Mouse (Mus musculus) thymus, postnatal 10 days (tissue): Measurements from ENCODE around the gene Sh3d19.
A peak's percentile ranks its signal among the peaks of the same experiment; 100 is the strongest.
"Not testable (repeated sequence)": the region's sequence is repeated elsewhere in the genome, so short reads cannot be mapped to it uniquely, and the experiment has no call there.

ENCODE experiments used
- DNase-seq, 2 experiments: peaks; one replicate each; pipeline ENCODE4 v3.0.0; 2021; ENCODE audit warnings: low spot score in 2 of 2

Sh3d19 gene

DNA sequence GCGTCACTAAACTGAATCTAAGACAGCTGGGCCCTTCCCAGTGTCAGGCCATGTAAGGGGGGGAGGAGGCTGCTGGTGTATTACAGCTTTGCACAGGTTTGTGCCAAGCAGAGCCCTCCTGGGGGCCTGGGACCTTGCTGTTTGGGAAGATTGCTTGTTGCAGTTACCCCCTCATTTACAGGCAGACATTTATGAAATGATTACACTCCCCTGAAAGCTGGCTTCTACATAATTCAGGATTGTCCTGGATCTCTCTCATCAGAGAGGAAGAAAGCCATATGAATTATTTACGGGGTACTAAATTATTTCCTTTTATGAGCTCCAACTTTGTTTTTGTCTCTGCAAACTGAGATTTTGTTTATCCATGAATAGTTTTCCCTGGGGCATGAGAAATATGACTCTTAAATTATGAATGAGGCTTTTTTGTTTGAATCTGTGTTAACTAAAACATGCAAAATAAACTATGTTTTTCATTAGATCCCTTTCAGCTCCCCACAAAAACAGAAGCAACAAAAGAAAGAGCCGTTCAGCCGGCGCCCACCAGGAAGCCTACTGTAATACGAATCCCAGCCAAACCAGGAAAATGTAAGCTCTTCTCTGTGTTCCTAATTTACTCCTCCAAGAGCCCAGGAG lies 122.4 kb downstream of the Sh3d19 start:
- DNase-seq, result no peak

DNA sequence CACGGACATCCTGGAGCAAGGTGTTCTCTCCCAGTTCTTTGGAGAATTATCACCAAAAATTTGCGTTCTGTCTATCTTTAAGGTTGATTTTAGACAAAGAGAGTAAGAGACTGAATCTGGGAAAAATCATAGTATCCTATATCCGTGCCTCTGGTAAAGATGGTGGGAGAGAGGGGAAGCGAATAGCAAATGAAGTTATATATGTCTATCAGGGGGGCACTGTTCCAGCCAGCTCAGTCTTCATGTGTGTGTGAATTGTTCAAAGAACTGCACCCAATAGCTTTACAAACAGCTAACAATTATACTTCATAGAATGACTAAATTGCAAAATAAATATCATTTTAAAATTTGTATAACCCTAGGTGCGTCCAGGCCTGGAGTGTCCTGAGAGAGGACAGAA lies 123.0 kb downstream of the Sh3d19 start:
- DNase-seq, result no peak

DNA sequence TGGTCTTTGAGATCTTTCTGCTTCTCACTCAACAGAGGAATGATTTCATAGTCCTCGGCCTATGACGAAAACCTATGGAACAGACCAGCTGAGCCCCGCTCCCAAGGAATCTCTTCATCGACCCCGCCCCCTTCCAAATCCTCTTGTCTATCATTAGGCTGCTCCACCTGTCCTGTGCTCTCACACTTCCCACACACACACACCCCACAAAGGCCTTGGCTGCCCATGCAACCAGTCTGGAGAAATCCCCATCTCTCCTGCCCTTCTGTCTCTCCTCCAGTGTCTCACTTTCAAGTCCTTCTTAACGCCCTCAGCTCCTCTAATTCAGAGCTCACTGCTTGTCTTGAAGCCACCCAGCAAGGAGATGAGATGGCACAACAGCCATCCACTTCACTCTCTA lies 131.0 kb downstream of the Sh3d19 start:
- DNase-seq, result no peak

DNA sequence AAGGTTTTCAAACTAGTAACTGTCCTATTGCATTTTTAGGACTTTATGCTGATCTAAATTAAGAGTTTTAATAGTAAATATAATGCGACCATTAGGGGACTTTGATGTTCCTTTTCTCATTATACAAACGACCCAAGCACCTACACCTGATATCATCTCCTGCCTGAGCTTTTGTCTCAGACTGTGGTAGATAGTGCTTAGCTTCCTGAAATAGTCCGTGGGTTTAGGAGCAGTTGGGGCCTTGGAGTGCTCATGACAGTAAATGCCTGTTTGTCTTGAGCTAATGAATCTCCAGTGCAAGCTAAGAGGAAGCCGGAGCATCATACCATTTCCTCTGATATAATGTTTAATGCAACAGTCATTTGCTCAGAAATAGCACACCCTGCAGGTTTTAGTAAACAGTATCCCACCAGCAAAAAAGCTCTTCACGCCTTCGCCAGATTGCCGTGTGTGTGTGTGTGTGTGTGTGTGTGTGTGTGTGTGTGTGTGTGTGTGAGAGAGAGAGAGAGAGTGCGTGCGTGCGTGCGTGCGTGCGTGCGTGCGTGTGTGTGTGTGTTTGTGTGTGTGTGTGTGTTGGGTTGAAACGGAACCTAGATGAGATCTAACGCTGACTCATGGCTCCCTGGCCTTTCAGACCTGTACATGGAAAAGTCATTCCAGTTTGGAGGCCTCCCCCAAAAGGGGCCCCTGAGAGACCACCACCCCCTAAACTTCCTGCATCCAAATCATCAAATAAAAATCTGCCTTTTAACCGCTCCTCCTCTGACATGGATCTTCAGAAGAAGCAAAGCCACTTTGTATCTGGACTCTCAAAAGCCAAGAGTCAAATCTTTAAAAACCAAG lies 132.8 kb downstream of the Sh3d19 start:
- DNase-seq, result no peak

DNA sequence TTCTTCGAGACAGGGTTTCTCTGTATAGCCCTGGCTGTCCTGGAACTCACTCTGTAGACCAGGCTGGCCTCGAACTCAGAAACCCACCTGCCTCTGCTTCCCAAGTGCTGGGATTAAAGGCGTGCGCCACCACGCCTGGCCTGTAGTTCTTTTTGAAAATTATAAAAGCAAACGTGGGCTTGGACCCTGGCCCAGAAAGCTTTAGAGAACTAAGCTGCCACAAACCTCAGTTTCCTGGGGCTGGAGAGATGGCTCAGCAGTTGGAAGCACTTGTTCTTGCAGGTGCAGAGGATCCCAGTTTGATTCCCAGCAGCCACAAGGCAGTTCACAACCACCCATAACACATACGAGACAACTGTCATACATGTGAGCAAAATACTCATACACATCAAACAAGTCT lies 133.5 kb downstream of the Sh3d19 start:
- not testable (repeated sequence) for DNase-seq

DNA sequence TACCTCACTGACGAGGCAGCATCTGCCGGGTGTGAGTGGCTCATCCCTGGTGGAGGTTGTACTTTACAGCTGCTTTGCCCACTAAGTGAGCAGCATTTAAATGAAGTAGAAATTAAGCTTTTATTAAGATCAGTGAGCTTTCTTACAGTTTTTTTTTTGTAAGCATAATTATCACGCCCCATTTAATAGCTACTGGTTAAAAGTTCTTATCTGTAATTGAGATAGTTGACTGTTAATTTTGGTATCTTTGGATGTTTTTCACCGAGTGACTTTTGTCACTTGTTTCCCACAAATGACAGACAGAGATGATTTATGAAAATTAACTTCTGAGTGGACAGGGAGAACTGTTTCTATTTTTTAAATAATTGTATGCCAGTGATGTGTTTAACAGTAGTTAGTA lies 134.0 kb downstream of the Sh3d19 start:
- no peak for DNase-seq

DNA sequence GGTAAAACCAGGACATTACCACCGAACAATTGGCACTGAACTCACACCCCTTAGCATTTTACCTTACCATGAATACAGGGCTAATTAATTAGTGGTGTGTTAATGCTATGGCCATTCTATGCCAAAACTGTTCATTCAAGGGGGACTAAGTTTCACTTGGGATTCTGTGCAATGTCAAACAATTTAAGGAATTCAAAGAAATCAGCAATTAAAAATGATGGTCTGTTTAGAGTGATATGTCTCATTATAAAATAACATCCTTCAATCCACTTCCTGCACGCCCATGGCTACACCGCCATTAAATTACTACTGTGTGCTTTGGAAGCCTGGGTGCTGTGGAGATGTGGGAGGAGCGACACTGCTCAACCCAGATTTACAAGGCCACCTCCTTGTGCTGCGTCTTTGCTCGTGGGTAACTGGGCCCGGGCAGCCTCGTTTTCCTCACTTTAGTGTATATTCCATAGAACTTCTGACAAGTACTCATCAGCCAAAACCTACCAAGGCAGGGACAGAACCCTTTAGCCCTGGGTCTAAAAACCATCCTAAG lies 135.2 kb downstream of the Sh3d19 start:
- no peak for DNase-seq

DNA sequence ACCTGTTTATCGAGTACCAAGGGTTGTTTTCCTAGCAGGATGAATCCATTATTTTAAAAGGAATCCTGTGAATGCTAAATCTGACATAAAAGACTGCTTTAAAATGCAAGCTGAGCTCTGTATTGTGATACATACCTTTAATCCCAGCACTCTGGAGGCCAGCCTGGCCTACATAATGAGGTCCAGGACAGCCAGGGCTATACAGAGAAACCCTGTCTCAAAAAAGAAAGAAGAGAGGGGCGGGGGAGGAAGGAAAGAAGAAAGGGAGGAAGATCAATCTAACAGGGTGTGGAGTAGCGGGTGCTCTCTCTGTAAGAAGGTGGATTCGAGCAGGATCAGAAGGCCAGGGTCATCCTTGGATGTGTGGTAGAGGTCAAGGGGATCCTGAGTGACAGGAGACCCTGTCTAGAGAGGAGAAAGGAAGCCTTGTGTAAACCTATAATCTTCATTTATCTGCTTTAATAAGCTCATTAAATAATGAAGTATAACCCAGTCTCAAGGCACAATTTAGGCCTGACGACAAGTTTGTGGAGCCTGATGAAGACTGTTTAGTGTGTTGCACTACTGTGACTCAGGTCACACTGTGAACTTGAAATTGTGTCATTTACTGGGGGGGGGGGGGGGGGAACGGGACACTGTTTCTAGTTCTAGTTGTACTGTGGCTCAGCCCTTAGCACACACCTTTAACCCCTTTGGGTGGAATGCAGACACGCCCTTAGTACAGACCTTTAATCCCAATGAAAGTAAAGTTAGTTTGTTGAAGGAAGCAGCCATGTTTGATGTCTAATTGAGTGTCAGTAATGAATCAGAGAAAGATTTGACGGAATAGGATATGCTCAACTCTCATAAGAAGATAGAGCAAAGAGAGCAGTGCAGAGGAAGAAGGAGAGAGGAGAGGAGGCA lies 137.0 kb downstream of the Sh3d19 start:
- no peak for DNase-seq

DNA sequence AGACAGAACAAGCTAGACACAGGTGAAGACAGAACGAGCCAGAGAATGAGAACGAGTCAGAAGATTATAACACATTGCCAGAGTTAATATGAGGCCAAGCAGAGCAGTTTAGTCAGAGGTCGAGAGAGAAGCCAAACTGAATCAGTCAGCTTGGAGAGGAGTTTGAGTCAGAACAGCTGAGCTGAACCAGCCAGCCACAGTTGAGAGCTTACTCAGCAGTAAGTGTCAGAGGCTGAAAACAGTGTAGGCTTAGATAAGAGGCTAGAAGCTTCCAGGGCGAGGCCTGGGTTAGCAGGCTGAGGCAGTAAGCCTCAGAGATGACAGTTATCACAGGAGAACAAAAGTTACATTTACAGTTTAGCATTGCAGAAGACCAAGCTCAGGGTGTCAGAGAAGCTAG lies 137.7 kb downstream of the Sh3d19 start:
- no peak for DNase-seq

DNA sequence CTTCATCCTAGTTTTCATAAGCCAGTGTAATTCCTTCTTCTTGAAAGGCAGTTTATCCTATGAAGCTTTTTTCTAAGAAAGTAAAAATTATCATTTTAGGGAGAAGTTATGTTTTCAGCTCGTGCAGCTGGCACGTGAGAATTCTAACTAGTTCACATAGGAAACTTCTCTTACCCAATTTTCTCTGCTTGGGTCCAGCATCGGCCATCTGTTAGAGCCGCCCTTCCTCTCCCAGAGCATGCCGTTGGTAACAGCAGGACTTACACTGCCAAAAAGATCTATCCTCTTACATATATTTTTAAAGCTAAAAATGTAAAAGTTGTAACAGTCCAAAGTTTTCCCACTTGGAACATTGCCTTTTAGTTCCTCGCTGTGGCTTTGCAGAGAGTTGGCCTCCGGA lies 138.2 kb downstream of the Sh3d19 start:
- no peak for DNase-seq

DNA sequence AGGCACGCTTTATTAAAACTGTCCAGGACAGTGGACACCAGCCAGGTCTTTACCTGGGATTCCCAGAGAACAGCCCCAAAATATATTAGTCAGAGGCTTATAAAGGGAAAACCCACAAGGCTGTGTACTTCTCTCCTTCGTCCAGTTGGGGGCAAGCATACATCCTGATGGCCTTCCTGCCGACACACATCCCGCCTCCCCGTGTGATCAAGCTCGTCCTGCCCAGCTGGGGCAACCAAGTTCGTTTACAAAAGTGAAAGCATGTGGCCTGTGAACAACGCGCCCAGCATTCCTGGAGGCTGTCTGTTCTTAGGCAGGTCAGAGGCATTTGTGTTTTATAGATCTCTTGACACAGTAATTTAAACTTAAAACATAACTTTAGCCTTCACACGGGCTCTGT lies 139.2 kb downstream of the Sh3d19 start:
- peak in 1 of 2 experiments; percentile 25 for DNase-seq

DNA sequence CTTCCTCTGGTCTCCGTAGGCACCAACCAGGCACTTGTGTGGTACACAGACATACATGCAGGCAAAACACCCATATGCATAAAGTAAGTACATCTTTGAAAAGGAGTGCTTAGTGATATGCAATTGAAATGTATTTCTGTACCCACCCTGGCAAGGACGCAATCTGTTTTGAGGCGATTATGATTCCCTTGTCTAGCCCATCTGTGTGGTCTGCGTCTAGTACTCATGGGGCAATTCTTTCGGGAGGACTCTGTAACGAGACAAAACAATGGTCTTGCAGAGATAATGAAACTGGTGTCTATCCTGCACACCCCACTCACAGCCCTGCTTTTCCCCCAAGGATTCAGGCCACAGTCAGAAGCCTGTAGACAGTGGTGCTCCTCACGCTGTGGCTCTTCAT lies 141.9 kb downstream of the Sh3d19 start:
- DNase-seq, result no peak

DNA sequence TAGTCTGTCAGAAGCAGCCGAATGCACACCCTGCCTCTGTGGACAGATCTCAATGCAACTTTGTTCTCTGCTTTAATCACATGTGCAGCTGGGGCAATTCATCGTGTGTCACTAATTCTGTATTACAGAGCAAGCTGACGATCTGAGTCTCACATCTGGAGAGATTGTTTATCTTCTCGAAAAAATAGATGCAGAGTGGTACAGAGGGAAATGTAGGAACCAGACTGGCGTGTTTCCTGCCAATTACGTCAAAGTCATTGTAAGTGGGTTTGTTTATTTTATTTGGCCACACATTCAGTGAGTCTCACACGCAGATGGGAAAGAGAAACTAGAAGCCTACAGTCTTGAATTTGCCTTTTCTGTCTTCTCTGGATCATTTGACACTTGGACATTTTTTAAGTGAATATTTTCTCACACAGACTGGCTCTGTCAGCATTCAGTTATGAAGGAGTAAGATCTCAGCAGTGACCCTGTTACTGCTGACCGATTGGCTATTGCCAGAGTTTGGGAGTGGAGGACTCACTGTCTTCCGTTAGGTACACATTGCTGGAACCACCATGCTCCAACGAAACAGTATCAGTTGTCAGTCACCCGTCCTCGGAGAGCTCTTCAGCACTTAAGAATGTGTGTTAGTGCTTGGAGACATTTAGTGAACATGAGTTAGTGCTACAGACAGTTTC lies 143.9 kb downstream of the Sh3d19 start:
- DNase-seq, result no peak

DNA sequence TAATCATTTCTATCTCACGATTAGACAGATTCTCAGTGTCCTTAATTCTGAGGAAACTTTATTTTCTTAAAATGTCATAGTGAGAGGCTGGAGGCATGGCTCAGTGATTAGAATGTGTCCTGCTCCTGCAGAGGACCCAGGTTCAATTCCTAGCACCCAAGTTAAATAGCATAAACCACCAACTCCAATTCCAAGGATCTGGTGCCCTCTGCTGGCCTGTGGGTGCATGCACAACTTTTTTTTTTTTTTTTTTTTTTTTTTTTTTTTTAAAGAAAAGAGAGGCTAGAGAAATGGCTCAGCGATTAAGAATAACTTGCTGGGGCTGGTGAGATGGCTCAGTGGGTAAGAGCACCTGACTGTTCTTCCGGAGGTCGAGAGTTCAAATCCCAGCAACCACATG lies 146.0 kb downstream of the Sh3d19 start:
- DNase-seq, result no peak

DNA sequence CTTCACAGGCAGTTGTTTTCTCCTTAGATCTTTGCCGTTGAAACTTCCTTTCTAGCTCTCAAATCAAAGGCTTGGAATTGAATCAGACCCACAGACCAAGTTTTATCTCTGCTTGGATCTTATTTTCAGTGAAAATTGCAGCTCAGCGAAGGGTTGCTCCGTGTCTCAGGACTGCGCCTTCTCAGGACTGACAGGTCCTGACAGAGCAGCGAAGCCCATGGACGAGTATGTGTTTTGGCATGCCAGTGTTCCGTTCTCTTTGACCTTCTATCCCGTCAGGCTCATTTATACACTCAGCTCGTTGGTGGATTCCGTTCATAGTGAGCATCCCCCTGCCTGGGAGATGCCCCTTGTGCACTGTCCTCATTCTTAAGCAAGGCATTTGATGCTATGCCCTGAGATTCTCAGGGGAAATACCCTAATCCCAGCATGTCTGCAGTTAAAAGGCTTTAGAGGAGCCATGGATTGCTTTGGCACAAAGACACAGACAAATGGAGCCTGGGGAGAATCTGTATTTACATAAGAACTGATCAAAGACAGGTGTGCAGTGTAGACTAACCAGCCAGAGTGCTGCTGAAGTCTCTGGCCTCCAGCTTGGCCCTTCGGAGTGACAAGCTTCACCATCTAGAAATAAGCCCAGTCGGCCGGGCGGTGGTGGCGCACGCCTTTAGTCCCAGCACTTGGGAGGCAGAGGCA lies 148.5 kb downstream of the Sh3d19 start:
- DNase-seq, result no peak

DNA sequence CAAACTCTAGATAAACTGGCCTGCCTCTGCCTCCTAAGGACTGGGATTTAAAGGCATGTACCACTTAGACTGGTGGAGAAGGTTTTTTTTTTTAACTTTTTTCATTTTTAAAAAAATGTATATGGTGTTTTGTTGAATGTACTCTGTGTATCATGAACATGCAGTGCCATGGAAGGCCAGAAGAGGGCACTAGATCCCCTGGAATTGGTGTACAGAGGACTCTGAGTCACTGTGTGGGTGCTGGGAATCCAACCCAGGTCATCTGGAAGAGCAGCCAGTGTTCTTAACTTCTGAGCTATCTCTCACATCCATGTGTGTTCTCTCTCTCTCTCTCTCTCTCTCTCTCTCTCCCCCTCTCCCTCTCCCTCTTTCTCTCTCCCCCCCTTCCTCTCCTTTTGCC lies 151.2 kb downstream of the Sh3d19 start:
- no peak for DNase-seq

DNA sequence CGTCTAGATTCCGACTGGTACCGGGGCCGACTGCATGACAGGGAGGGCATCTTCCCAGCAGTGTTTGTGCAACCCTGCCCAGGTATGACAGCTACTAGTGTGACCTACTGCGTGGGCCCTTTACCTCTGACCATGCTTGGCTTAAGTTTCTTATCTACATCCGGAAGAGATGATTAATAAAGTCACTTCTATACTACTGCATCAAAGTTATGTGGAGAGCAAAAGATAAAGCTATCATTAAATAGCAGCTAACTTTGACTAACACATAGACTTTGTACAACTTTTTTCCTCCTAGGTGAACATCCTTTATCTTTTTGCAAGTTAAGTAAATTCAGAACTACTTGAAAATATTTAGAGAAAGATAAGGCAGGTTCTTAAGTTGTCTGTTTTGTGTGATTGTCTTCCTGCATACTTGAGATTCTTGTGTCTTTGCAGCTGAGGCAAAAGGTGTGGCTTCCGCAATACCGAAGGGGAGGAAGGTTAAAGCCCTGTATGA lies 152.4 kb downstream of the Sh3d19 start:
- DNase-seq, result no peak

DNA sequence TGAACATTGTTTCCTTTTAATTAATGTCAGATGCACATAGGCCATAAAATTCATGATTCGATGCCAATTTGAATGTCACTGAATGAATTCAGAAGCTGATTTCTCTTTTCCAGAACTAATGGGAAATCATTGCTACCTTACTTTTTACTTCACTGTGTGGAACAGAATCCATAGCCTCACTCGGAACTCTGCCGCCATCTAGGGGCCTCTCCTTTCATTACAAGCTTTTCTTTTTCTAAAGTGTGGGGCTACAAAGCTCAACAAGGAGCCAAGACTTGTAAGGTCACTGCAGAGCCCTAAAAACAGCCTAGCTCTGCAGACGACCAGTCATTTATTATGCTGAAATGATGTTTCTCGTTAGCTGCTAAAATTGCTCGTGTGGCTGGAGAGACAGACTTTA lies 158.8 kb downstream of the Sh3d19 start:
- peak in 1 of 2 experiments; percentile 64 for DNase-seq

DNA sequence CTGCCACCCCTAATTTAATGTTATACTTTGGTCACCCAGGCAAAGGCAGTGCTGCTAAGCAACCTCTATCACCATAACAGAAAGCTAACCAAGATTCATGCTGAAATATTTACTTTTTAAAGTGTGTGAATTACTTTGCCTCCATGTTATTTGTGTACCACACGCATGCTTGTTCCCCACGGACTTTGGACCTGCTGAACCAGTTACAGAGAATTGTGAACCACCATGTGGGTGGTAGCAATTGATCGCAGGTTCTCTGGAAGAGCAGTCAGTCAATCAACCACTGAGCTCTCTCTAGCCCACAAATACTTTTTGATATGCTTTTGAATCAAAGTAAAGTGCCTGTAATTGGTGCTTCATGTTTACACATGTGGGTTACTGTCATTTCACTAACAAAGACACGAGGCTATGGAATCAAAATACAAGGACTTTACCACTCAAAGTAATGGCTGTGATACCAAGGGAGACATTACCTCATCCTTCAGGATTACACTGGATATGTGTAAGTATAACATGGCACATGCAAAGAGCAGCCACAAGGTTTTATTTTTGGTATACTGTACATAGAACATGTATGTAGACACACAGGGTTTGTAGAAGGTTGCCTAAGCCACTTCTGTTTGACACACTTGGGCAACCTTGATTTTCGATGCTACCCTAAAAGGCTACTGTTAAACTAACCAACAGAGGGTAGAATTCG lies 164.2 kb downstream of the Sh3d19 start:
- no peak for DNase-seq

DNA sequence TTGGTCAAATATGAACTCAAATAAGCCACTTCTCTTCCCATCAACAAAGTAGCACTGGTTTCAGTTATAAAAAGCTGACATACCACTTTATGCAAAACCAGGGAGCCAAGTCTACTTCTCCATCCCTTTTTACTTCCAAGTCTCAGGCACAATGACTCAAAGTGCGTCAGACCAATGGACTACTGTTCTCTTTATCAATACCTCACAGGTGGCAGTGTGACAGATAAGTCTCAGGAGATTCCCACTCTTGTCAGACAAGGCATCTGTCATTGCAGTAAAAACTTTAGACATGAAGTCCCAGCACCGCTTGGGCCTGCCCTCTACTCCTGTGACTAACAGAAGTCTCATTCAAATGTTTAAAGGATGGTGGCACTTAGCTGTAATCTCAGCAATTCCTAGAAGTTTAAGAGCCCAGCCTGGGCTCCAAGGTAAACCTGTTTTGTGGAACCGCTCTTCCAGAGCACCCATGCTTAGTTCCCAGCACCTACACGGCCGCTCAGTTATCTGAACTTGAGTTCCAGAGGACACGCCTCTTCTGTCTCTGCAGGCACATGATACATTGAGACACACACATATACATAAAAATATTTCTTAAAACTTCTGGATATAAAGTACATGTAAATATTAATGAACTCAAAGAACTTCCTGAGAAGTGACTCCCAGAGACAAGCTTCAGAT lies 165.1 kb downstream of the Sh3d19 start:
- no peak for DNase-seq
